ENCODE assay signal across 21 mouse cellular contexts in genomic region chr11:30650416-30650815, GRCm38 (mm10).
"Had no signal": no experiment of that assay in that cellular context is flagged by ENCODE, and none has a peak within 500 bp of the region (broad histone marks: within the 10 kb centered on the region; RNA-seq: fewer than 3 reads in every experiment).

No protein-coding gene starts in this region.

- H3K27me3 ChIP-seq: liver, embryonic 15.5 days; lung, embryonic 15.5 days; midbrain, embryonic 12.5 days; midbrain, embryonic 15.5 days; neural tube, embryonic 12.5 days; neural tube, embryonic 15.5 days had no signal

- H3K4me3 ChIP-seq: liver, embryonic 15.5 days; lung, embryonic 15.5 days; midbrain, embryonic 12.5 days; midbrain, embryonic 15.5 days; neural tube, embryonic 12.5 days; neural tube, embryonic 15.5 days had no signal

- H3K36me3 ChIP-seq: liver, embryonic 15.5 days; lung, embryonic 15.5 days; midbrain, embryonic 12.5 days; midbrain, embryonic 15.5 days; neural tube, embryonic 12.5 days; neural tube, embryonic 15.5 days had no signal

- H3K4me1 ChIP-seq: lung, embryonic 15.5 days; midbrain, embryonic 12.5 days; midbrain, embryonic 15.5 days; neural tube, embryonic 12.5 days had no signal

- H3K9ac ChIP-seq: liver, embryonic 15.5 days; lung, embryonic 15.5 days; midbrain, embryonic 12.5 days; midbrain, embryonic 15.5 days; neural tube, embryonic 12.5 days; neural tube, embryonic 15.5 days had no signal

- H3K4me2 ChIP-seq: liver, embryonic 11.5 days; lung, embryonic 15.5 days; midbrain, embryonic 12.5 days; midbrain, embryonic 15.5 days; neural tube, embryonic 15.5 days had no signal

- DNase-seq: kidney, adult 9 months; kidney, postnatal 14 days; kidney, postnatal 4 days; layer of hippocampus, adult 9-11 months; layer of hippocampus, postnatal 36 days; lung, adult 18-20 months; right cerebral cortex, adult 18-20 months; right cerebral cortex, postnatal 14 days; right cerebral cortex, postnatal 4 days; thymus, adult 2 months; thymus, postnatal 14 days; thymus, postnatal 4 days had no signal

- H3K9me3 ChIP-seq: liver, embryonic 15.5 days; lung, embryonic 15.5 days; midbrain, embryonic 12.5 days; midbrain, embryonic 15.5 days; neural tube, embryonic 12.5 days; neural tube, embryonic 15.5 days had no signal

- H3K27ac ChIP-seq: liver, embryonic 15.5 days; lung, embryonic 15.5 days; macrophage; midbrain, embryonic 12.5 days; midbrain, embryonic 15.5 days; neural tube, embryonic 12.5 days; neural tube, embryonic 15.5 days; stomach, postnatal 0 days had no signal
